ENCODE assay signal across 19 mouse cellular contexts in genomic region chr13:100954598-100955251, GRCm38 (mm10).
DNase-seq lines count a peak whose midpoint lies in the region; ATAC-seq and TF ChIP-seq lines count a peak whose summit lies in the region.
"Had no signal": no experiment of that assay in that cellular context is flagged by ENCODE, and none has a peak within 500 bp of the region (broad histone marks: within the 10 kb centered on the region; RNA-seq: fewer than 3 reads in every experiment).

No protein-coding gene starts in this region.

- no peak overlapping the region for H3K27ac ChIP-seq in midbrain, embryonic 11.5 days (ENCODE audit: low read depth, low read length)
- H3K27ac ChIP-seq in midbrain, postnatal 0 days (ENCODE audit: low read depth, low read length) = no peak overlapping the region; the same call in 1 of the 2 replicates
- no peak overlapping the region for H3K27ac ChIP-seq in hindbrain, embryonic 10.5 days
- no peak overlapping the region for H3K27ac ChIP-seq in heart, adult 2 months
- H3K27ac ChIP-seq: limb, embryonic 13.5 days had no signal

- intact Hi-C loops in left cerebral cortex, postnatal 25 days (cut with DNase I) = loop anchor here (1.0 to 5.0 kb wide), 7 partner anchors 62 to 739 kb away; no protein-coding TSS in a partner anchor
- intact Hi-C loops in heart, adult 2 months (cut with DNase I) = no loop called here

- no peaks in the 10 kb centered on the region for H3K4me1 ChIP-seq in midbrain, embryonic 11.5 days (ENCODE audit: control insufficient read depth, insufficient read depth, low read length)
- no peaks in the 10 kb centered on the region for H3K4me1 ChIP-seq in midbrain, postnatal 0 days (ENCODE audit: insufficient read depth, low read length)
- H3K4me1 ChIP-seq in hindbrain, embryonic 10.5 days (replicated peaks) = no peaks in the 10 kb centered on the region
- H3K4me1 ChIP-seq in heart, adult 2 months (ENCODE audit: control insufficient read depth, insufficient read depth, low read length) = peaks cover 5% of the 10 kb centered on the region; the same call in 1 of the 2 replicates

- 73% methylated on average over 8 of the region's 8 CpGs for WGBS in midbrain, embryonic 11.5 days
- 80% methylated on average over 8 of the region's 8 CpGs for WGBS in midbrain, postnatal 0 days
- WGBS in hindbrain, embryonic 10.5 days = 76% methylated on average over 8 of the region's 8 CpGs
- 73% methylated on average over 8 of the region's 8 CpGs for WGBS in heart, adult 2 months

- H3K4me2 ChIP-seq in midbrain, embryonic 11.5 days = no peak overlapping the region
- H3K4me2 ChIP-seq in midbrain, postnatal 0 days (ENCODE audit: low read depth, low read length, poor library complexity, severe bottlenecking) = no peak overlapping the region
- H3K4me2 ChIP-seq: heart, embryonic 12.5 days; limb, embryonic 13.5 days; midbrain, embryonic 15.5 days had no signal

- DNase-seq in layer of hippocampus, adult 11-12 months (ENCODE audit: low spot score) = peak; percentile 20
- DNase-seq in layer of hippocampus, postnatal 25 days (ENCODE audit: extremely low spot score in 1 of 2, low spot score in 1 of 2) = no peak
- peak; percentile 79 for DNase-seq in midbrain, embryonic 11.5 days (ENCODE audit: low spot score, missing footprints)
- no peak for DNase-seq in midbrain, postnatal 0 days (ENCODE audit: low spot score)
- peak; percentile 57 to 92 for DNase-seq in left cerebral cortex, postnatal 25 days (ENCODE audit: low spot score in 2 of 2)
- DNase-seq in hindbrain, embryonic 10.5 days (ENCODE audit: low spot score) = no peak
- no peak for DNase-seq in heart, adult 2 months
- DNase-seq in kidney, postnatal 4 days = no peak
- DNase-seq: adrenal gland, postnatal 14 days; cerebellum, postnatal 14 days; forebrain, postnatal 0 days; heart, postnatal 4 days; kidney, adult 8-10 months; thymus, postnatal 25 days had no signal

- H3K4me3 ChIP-seq in midbrain, embryonic 11.5 days (ENCODE audit: low read depth, low read length) = no peak overlapping the region
- no peak overlapping the region for H3K4me3 ChIP-seq in midbrain, postnatal 0 days (ENCODE audit: low read depth, low read length)
- no peak overlapping the region for H3K4me3 ChIP-seq in hindbrain, embryonic 10.5 days
- no peak overlapping the region for H3K4me3 ChIP-seq in heart, adult 2 months
- H3K4me3 ChIP-seq: erythroblast, embryonic 14.5 days; heart, embryonic 12.5 days; limb, embryonic 13.5 days; midbrain, embryonic 15.5 days had no signal

- H3K27me3 ChIP-seq in midbrain, embryonic 11.5 days (ENCODE audit: control insufficient read depth, insufficient read depth, low read length) = no peaks in the 10 kb centered on the region
- H3K27me3 ChIP-seq in midbrain, postnatal 0 days (ENCODE audit: insufficient read depth, low read length) = no peaks in the 10 kb centered on the region
- no peaks in the 10 kb centered on the region for H3K27me3 ChIP-seq in hindbrain, embryonic 10.5 days (ENCODE audit: insufficient read depth, poor library complexity, severe bottlenecking)
- no peaks in the 10 kb centered on the region for H3K27me3 ChIP-seq in heart, adult 2 months (ENCODE audit: control insufficient read depth, insufficient read depth, low read length)
- H3K27me3 ChIP-seq: CH12.LX; heart, embryonic 12.5 days; midbrain, embryonic 15.5 days had no signal

- ATAC-seq in midbrain, embryonic 11.5 days (ENCODE audit: low FRiP score) = no peak
- no peak for ATAC-seq in midbrain, postnatal 0 days (ENCODE audit: low FRiP score)
- ATAC-seq: forebrain, postnatal 0 days; midbrain, embryonic 15.5 days had no signal

- no peaks in the 10 kb centered on the region for H3K79me2 ChIP-seq in heart, adult 2 months (replicated peaks; ENCODE audit: control insufficient read depth, insufficient read depth, low read length)

- no peak for TF ChIP-seq CTCF in midbrain, postnatal 0 days (IDR thresholded peaks at IDR 0.05)
- TF ChIP-seq CTCF in heart, adult 2 months (IDR thresholded peaks at IDR 0.05) = no peak

- H3K9ac ChIP-seq in midbrain, embryonic 11.5 days (ENCODE audit: low read length) = no peak overlapping the region
- H3K9ac ChIP-seq in midbrain, postnatal 0 days (replicated peaks; ENCODE audit: low read length, poor library complexity, severe bottlenecking) = no peak overlapping the region
- no peak overlapping the region for H3K9ac ChIP-seq in heart, adult 2 months (ENCODE audit: low read depth, low read length)
- H3K9ac ChIP-seq: forebrain, postnatal 0 days; heart, embryonic 12.5 days; limb, embryonic 13.5 days; midbrain, embryonic 15.5 days had no signal

- no peaks in the 10 kb centered on the region for H3K36me3 ChIP-seq in midbrain, embryonic 11.5 days (ENCODE audit: control insufficient read depth, insufficient read depth, low read length)
- no peaks in the 10 kb centered on the region for H3K36me3 ChIP-seq in midbrain, postnatal 0 days (ENCODE audit: insufficient read depth, low read length)
- no peaks in the 10 kb centered on the region for H3K36me3 ChIP-seq in hindbrain, embryonic 10.5 days
- H3K36me3 ChIP-seq in heart, adult 2 months (ENCODE audit: control insufficient read depth, insufficient read depth, low read length) = peaks cover 2% of the 10 kb centered on the region; the same call in 1 of the 2 replicates
- H3K36me3 ChIP-seq: heart, embryonic 12.5 days; limb, embryonic 13.5 days; midbrain, embryonic 15.5 days had no signal

- no peak for TF ChIP-seq EP300 in heart, adult 2 months (IDR thresholded peaks at IDR 0.05; ENCODE audit: insufficient read depth, low read depth, low read length)

- no peak for TF ChIP-seq POLR2A in heart, adult 2 months (IDR thresholded peaks at IDR 0.05; ENCODE audit: insufficient read depth, low read depth, low read length)

- H3K9me3 ChIP-seq in midbrain, embryonic 11.5 days (ENCODE audit: control insufficient read depth, low read length) = no peaks in the 10 kb centered on the region
- H3K9me3 ChIP-seq in midbrain, postnatal 0 days (ENCODE audit: low read length) = no peaks in the 10 kb centered on the region
- H3K9me3 ChIP-seq in hindbrain, embryonic 10.5 days = no peaks in the 10 kb centered on the region
- H3K9me3 ChIP-seq: heart, embryonic 12.5 days; limb, embryonic 13.5 days; midbrain, embryonic 15.5 days had no signal

Comparison
In these comparisons a context has a peak if more than half of its experiments do, and no peak if none do; other contexts are left out.
1. DNase-seq: peak in layer of hippocampus, adult 11-12 months (single experiment), midbrain, embryonic 11.5 days (single experiment) and left cerebral cortex, postnatal 25 days (2 of 2); none in layer of hippocampus, postnatal 25 days (0 of 2), midbrain, postnatal 0 days (single experiment), hindbrain, embryonic 10.5 days (single experiment), heart, adult 2 months (0 of 2) and kidney, postnatal 4 days (0 of 2).